Mouse (Mus musculus): Measurements from ENCODE around the gene Phactr2.
"Not testable (repeated sequence)": the region's sequence is repeated elsewhere in the genome, so short reads cannot be mapped to it uniquely, and the experiment has no call there.

Phactr2 gene

GRCm38 (mm10) chr10:13473833-13474567, at the start of gene Phactr2:
Phactr2 (minus strand) TSS chr10:13474412.
- DNase-seq = peak; percentile 46

- no peak for DNase-seq
Observed at GRCm38 (mm10) chr10:13521857-13522256, 47.6 kb upstream of the Phactr2 start.

- DNase-seq = no peak
Observed at GRCm38 (mm10) chr10:13502371-13502770, 28.2 kb upstream of the Phactr2 start.

GRCm38 (mm10) chr10:13501533-13501932, 27.3 kb upstream of the Phactr2 start:
- not testable (repeated sequence) for DNase-seq

- peak; percentile 95 for DNase-seq
Observed at GRCm38 (mm10) chr10:13500938-13501496, 26.8 kb upstream of the Phactr2 start.

- no peak for DNase-seq
Observed at GRCm38 (mm10) chr10:13500473-13500872, 26.3 kb upstream of the Phactr2 start.

GRCm38 (mm10) chr10:13499331-13499730, 25.1 kb upstream of the Phactr2 start, which contains the start of gene Fuca2:
Fuca2 (plus strand) TSS chr10:13499540.
- no peak for DNase-seq

- no peak for DNase-seq
Observed at GRCm38 (mm10) chr10:13496315-13496714, 22.1 kb upstream of the Phactr2 start.

- peak; percentile 68 for DNase-seq
Observed at GRCm38 (mm10) chr10:13493978-13494686, 19.9 kb upstream of the Phactr2 start.

GRCm38 (mm10) chr10:13489671-13490070, 15.5 kb upstream of the Phactr2 start:
- DNase-seq = no peak

- DNase-seq = no peak
Observed at GRCm38 (mm10) chr10:13485958-13486357, 11.7 kb upstream of the Phactr2 start.

- no peak for DNase-seq
Observed at GRCm38 (mm10) chr10:13479341-13479740, 5.1 kb upstream of the Phactr2 start.

GRCm38 (mm10) chr10:13475121-13475520, 909 bp upstream of the Phactr2 start:
- no peak for DNase-seq

GRCm38 (mm10) chr10:13474568-13474955, 350 bp upstream of the Phactr2 start:
- DNase-seq = peak; percentile 19

- no peak for DNase-seq
Observed at GRCm38 (mm10) chr10:13473287-13473832, 852 bp downstream of the Phactr2 start.

- DNase-seq = no peak
Observed at GRCm38 (mm10) chr10:13470236-13470635, 4.0 kb downstream of the Phactr2 start.

GRCm38 (mm10) chr10:13468025-13468529, 6.1 kb downstream of the Phactr2 start:
- DNase-seq = not testable (repeated sequence)

- no peak for DNase-seq
Observed at GRCm38 (mm10) chr10:13466925-13467324, 7.3 kb downstream of the Phactr2 start.

GRCm38 (mm10) chr10:13464295-13464694, 9.9 kb downstream of the Phactr2 start:
- not testable (repeated sequence) for DNase-seq

GRCm38 (mm10) chr10:13453200-13453990, 20.8 kb downstream of the Phactr2 start:
- no peak for DNase-seq

GRCm38 (mm10) chr10:13451640-13452039, 22.6 kb downstream of the Phactr2 start:
- no peak for DNase-seq

- no peak for DNase-seq
Observed at GRCm38 (mm10) chr10:13448283-13449045, 25.7 kb downstream of the Phactr2 start.

Data from kidney, adult 11 months (tissue).